Mouse (Mus musculus) small intestine, adult 2 months (tissue): ENCODE measurements around the gene Elmo1.

Experiments
- CTCF ChIP-seq: fragments of 200-500 bp; IDR thresholded peaks from 2 replicates; pipeline ENCODE4 v1.5.1; 2012; ENCODE audit warnings: low read depth, mild to moderate bottlenecking, control low read depth, inconsistent platforms, low read length, moderate library complexity, mixed read lengths; ENCODE audit not compliant: insufficient replicate concordance, insufficient read length; ENCODE audit errors: extremely low read depth
- POLR2A ChIP-seq: fragments of 200-500 bp; IDR thresholded peaks from 2 replicates; pipeline ENCODE4 v1.6.1; 2012; ENCODE audit warnings: low read depth, mild to moderate bottlenecking, control low read depth, inconsistent platforms, low read length, moderate library complexity

DNA sequence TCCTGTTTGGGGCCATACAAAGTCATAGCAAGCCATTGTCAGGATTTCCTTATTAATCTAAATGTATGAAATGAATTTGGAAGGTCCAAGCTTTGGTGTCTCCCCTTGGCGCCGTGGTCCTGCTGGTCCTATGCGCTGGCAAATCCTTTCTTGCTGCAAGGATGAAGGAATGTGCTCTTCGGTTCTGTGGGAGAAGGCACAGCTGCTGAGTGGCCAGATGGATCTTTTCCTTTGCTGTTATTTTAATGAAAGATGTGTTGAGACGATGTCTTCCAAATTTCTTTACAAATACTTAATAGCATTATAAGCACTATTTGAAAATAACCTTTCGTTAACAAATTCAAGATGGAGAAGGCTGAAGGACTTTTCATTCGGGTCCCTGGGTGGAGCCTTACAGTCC lies 193.5 kb downstream of the Elmo1 start:
- no peak for TF ChIP-seq CTCF
- no peak for TF ChIP-seq POLR2A
